Mouse (Mus musculus): ENCODE measurements around the gene Abcg4.
A peak's percentile ranks its signal among the peaks of the same experiment; 100 is the strongest.
"Not testable (repeated sequence)": the region's sequence is repeated elsewhere in the genome, so short reads cannot be mapped to it uniquely, and the experiment has no call there.

Gene Abcg4

GRCm38 (mm10) chr9:44319105-44319886, 30.9 kb upstream of the Abcg4 start:
- DNase-seq: peak in 1 of 2 experiments; percentile 60

- DNase-seq: no peak
Measured at GRCm38 (mm10) chr9:44318826-44319095, 30.3 kb upstream of the Abcg4 start.

GRCm38 (mm10) chr9:44318076-44318825, 29.8 kb upstream of the Abcg4 start:
- no peak for DNase-seq

GRCm38 (mm10) chr9:44317452-44317851, 29.0 kb upstream of the Abcg4 start:
- DNase-seq: peak in 1 of 2 experiments; percentile 24

- DNase-seq: no peak
Measured at GRCm38 (mm10) chr9:44314910-44315309, 26.5 kb upstream of the Abcg4 start.

GRCm38 (mm10) chr9:44314257-44314547, 25.8 kb upstream of the Abcg4 start:
- no peak for DNase-seq

GRCm38 (mm10) chr9:44313476-44314256, 25.3 kb upstream of the Abcg4 start:
- peak; percentile 64 to 78 for DNase-seq

- no peak for DNase-seq
Measured at GRCm38 (mm10) chr9:44311136-44312134, 23.0 kb upstream of the Abcg4 start.

GRCm38 (mm10) chr9:44310750-44311135, 22.3 kb upstream of the Abcg4 start:
- no peak for DNase-seq

- DNase-seq: no peak
Measured at GRCm38 (mm10) chr9:44309756-44310155, 21.3 kb upstream of the Abcg4 start.

- DNase-seq: no peak
Measured at GRCm38 (mm10) chr9:44307248-44307647, 18.8 kb upstream of the Abcg4 start.

GRCm38 (mm10) chr9:44306532-44306931, 18.1 kb upstream of the Abcg4 start:
- no peak for DNase-seq

GRCm38 (mm10) chr9:44305466-44306079, 17.2 kb upstream of the Abcg4 start, which contains the start of gene Hinfp:
Gene Hinfp, minus strand, starts transcription at chr9:44305671.
- DNase-seq: peak; percentile 95 to 97

GRCm38 (mm10) chr9:44300001-44300400, 11.6 kb upstream of the Abcg4 start:
- not testable (repeated sequence) for DNase-seq

GRCm38 (mm10) chr9:44292490-44292889, 4.1 kb upstream of the Abcg4 start:
- DNase-seq: peak; percentile 56 to 75

- DNase-seq: peak; percentile 42 to 53
Measured at GRCm38 (mm10) chr9:44288959-44289291, 510 bp upstream of the Abcg4 start.

- DNase-seq: peak; percentile 61 to 69
Measured at GRCm38 (mm10) chr9:44287401-44288075, 877 bp downstream of the Abcg4 start.

GRCm38 (mm10) chr9:44287003-44287400, 1.4 kb downstream of the Abcg4 start:
- peak in 1 of 2 experiments; percentile 47 for DNase-seq

GRCm38 (mm10) chr9:44286256-44286850, 2.1 kb downstream of the Abcg4 start:
- no peak for DNase-seq

GRCm38 (mm10) chr9:44283183-44283582, 5.2 kb downstream of the Abcg4 start:
- no peak for DNase-seq

GRCm38 (mm10) chr9:44269973-44270372, 18.4 kb downstream of the Abcg4 start:
- no peak for DNase-seq
